27 mouse cellular contexts compared by ENCODE assay signal in the genomic region with DNA sequence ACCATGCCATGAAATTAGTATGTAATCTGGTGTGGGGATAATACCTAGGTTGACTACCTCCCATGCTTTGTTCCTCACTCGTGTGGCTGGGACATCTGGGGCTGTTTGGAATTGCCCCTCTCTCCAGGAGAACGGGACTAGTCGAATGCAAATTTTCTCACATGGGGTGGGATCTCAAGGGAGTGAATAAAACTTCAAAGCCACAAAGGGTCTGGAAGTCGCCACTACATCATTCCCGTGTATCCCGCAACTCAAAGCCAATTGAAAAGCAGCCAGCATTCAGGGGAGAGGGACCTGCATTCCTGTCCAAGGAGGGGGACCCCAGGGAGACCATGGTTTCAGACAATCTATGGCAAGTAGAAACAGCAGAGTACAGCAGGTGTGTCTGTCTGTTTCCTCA. TPM values are rescaled to one million over a fixed set of nuclear protein-coding genes. Genes with fewer than 3 reads are reported as not detected.
"Had no signal": no experiment of that assay in that cellular context is flagged by ENCODE, and none has a peak within 500 bp of the region (broad histone marks: within the 10 kb centered on the region; RNA-seq: fewer than 3 reads in every experiment).

No protein-coding gene starts in this region.

- H3K4me3 ChIP-seq: embryonic facial prominence, embryonic 10.5 days; embryonic facial prominence, embryonic 12.5 days; embryonic facial prominence, embryonic 13.5 days; embryonic facial prominence, embryonic 15.5 days; erythroblast, embryonic 14.5 days; forebrain, embryonic 10.5 days; forebrain, embryonic 12.5 days; forebrain, embryonic 13.5 days; forebrain, embryonic 15.5 days; gastrocnemius, adult 2 months; heart, embryonic 10.5 days had no signal

- H3K27ac ChIP-seq: embryonic facial prominence, embryonic 10.5 days; embryonic facial prominence, embryonic 12.5 days; embryonic facial prominence, embryonic 13.5 days; embryonic facial prominence, embryonic 15.5 days; forebrain, embryonic 10.5 days; forebrain, embryonic 12.5 days; forebrain, embryonic 13.5 days; forebrain, embryonic 15.5 days; gastrocnemius, adult 2 months; heart, embryonic 10.5 days had no signal

- H3K4me2 ChIP-seq: embryonic facial prominence, embryonic 12.5 days; embryonic facial prominence, embryonic 13.5 days; embryonic facial prominence, embryonic 15.5 days; forebrain, embryonic 12.5 days; forebrain, embryonic 13.5 days; forebrain, embryonic 15.5 days had no signal

- H3K9me3 ChIP-seq: embryonic facial prominence, embryonic 10.5 days; embryonic facial prominence, embryonic 12.5 days; embryonic facial prominence, embryonic 13.5 days; embryonic facial prominence, embryonic 15.5 days; forebrain, embryonic 10.5 days; forebrain, embryonic 12.5 days; forebrain, embryonic 13.5 days; forebrain, embryonic 15.5 days; heart, embryonic 10.5 days had no signal

- H3K9ac ChIP-seq: embryonic facial prominence, embryonic 12.5 days; embryonic facial prominence, embryonic 13.5 days; embryonic facial prominence, embryonic 15.5 days; forebrain, embryonic 12.5 days; forebrain, embryonic 13.5 days; forebrain, embryonic 15.5 days; forebrain, postnatal 0 days had no signal

- H3K27me3 ChIP-seq: embryonic facial prominence, embryonic 12.5 days; embryonic facial prominence, embryonic 15.5 days; forebrain, embryonic 12.5 days; forebrain, embryonic 13.5 days; forebrain, embryonic 15.5 days had no signal

- H3K36me3 ChIP-seq: embryonic facial prominence, embryonic 10.5 days; embryonic facial prominence, embryonic 12.5 days; embryonic facial prominence, embryonic 13.5 days; embryonic facial prominence, embryonic 15.5 days; forebrain, embryonic 10.5 days; forebrain, embryonic 12.5 days; forebrain, embryonic 15.5 days; heart, embryonic 10.5 days had no signal

- ATAC-seq: forebrain, embryonic 13.5 days; forebrain, embryonic 14.5 days; forebrain, embryonic 15.5 days; forebrain, embryonic 16.5 days; forebrain, postnatal 0 days had no signal

- H3K4me1 ChIP-seq: embryonic facial prominence, embryonic 12.5 days; forebrain, embryonic 12.5 days; forebrain, embryonic 13.5 days; forebrain, embryonic 15.5 days; heart, embryonic 10.5 days had no signal

- DNase-seq: cerebellum, adult 8-10 months; cerebellum, adult 9-10 months; cerebellum, adult 9-11 months; cerebellum, postnatal 14 days; cerebellum, postnatal 25 days; cerebellum, postnatal 36 days; embryo, embryonic 11 days; forebrain, postnatal 0 days; gastrocnemius, adult 2 months; gastrocnemius, postnatal 10 days; gastrocnemius, postnatal 14 days; gastrocnemius, postnatal 25 days; gastrocnemius, postnatal 36 days; heart, adult 18-20 months had no signal

RNA-seq across cellular contexts. Expression of gene Ror1, which starts 48.5 kb away (rescaled TPM):
- total RNA-seq: granulocyte monocyte progenitor cell, adult 5-6 weeks had no signal
- polyA plus RNA-seq: erythroblast, embryonic 14.5 days had no signal
